Mouse (Mus musculus) spleen, postnatal 36 days (tissue): Measurements from ENCODE around the gene Atp4a.
A peak's percentile ranks its signal among the peaks of the same experiment; 100 is the strongest.

Experiments
- DNase-seq, 2 experiments: peaks; one replicate each; pipeline ENCODE4 v3.0.0; 2022; ENCODE audit warnings: low spot score in 2 of 2, mixed read lengths in 1 of 2

Atp4a gene

GRCm38 (mm10) chr7:30711942-30712341 is at the start of gene Atp4a:
Atp4a (plus strand) TSS chr7:30712209.
- no peak for DNase-seq

- peak; percentile 87 to 91 for DNase-seq
These were observed 47.3 kb upstream of the Atp4a start, which contains the start of gene Haus5 for GRCm38 (mm10) chr7:30664529-30665200. Haus5 (minus strand) TSS chr7:30664994.

GRCm38 (mm10) chr7:30665321-30665720 is 46.7 kb upstream of the Atp4a start:
- DNase-seq: no peak

GRCm38 (mm10) chr7:30669229-30669628 is 42.8 kb upstream of the Atp4a start:
- DNase-seq: peak in 1 of 2 experiments; percentile 18

GRCm38 (mm10) chr7:30671480-30671879 is 40.5 kb upstream of the Atp4a start, which contains the start of gene Pmis2:
Pmis2 (minus strand) TSS chr7:30671605.
- no peak for DNase-seq

- DNase-seq: no peak
These were observed 33.6 kb upstream of the Atp4a start for GRCm38 (mm10) chr7:30678263-30678975.

GRCm38 (mm10) chr7:30681897-30682296 is 30.1 kb upstream of the Atp4a start:
- no peak for DNase-seq

- no peak for DNase-seq
These were observed 28.6 kb upstream of the Atp4a start for GRCm38 (mm10) chr7:30683425-30683824.

- no peak for DNase-seq
These were observed 23.7 kb upstream of the Atp4a start for GRCm38 (mm10) chr7:30688325-30688724.

- peak; percentile 57 to 64 for DNase-seq
These were observed 13.9 kb upstream of the Atp4a start for GRCm38 (mm10) chr7:30698101-30698500.

GRCm38 (mm10) chr7:30698589-30698988 is 13.4 kb upstream of the Atp4a start, which contains the start of gene 2200002J24Rik:
2200002J24Rik (plus strand) TSS chr7:30698926.
- peak; percentile 27 to 33 for DNase-seq

GRCm38 (mm10) chr7:30706214-30706882 is 5.7 kb upstream of the Atp4a start:
- DNase-seq: no peak

GRCm38 (mm10) chr7:30707441-30707840 is 4.6 kb upstream of the Atp4a start:
- no peak for DNase-seq

GRCm38 (mm10) chr7:30717006-30717715 is 5.2 kb downstream of the Atp4a start:
- peak; percentile 83 to 89 for DNase-seq

GRCm38 (mm10) chr7:30717716-30718046 is 5.7 kb downstream of the Atp4a start:
- no peak for DNase-seq

GRCm38 (mm10) chr7:30719669-30720068 is 7.7 kb downstream of the Atp4a start:
- no peak for DNase-seq

- DNase-seq: no peak
These were observed 9.3 kb downstream of the Atp4a start for GRCm38 (mm10) chr7:30721286-30721685.

GRCm38 (mm10) chr7:30723274-30723953 is 11.4 kb downstream of the Atp4a start:
- no peak for DNase-seq

- no peak for DNase-seq
These were observed 16.2 kb downstream of the Atp4a start for GRCm38 (mm10) chr7:30728214-30728613.

GRCm38 (mm10) chr7:30728739-30729395 is 16.9 kb downstream of the Atp4a start:
- no peak for DNase-seq
